Mouse (Mus musculus) spleen, postnatal 0 days (tissue): Measurements from ENCODE around the gene Tbp. TPM values are rescaled to one million over a fixed set of nuclear protein-coding genes. Genes with fewer than 3 reads are reported as not detected.

ENCODE experiments used
- polyA plus RNA-seq: library from polyadenylated mRNA; unstranded; fragments of >200 nt; fragmentation: Nextera tagmentation; extraction: Ambion mirVana; gene quantifications from 2 replicates; pipeline ENCODE4 v1.2.1, GENCODE M21; 2015

Tbp gene
- 28.6 and 29.3 TPM in 2 replicates for polyA plus RNA-seq

DNA sequence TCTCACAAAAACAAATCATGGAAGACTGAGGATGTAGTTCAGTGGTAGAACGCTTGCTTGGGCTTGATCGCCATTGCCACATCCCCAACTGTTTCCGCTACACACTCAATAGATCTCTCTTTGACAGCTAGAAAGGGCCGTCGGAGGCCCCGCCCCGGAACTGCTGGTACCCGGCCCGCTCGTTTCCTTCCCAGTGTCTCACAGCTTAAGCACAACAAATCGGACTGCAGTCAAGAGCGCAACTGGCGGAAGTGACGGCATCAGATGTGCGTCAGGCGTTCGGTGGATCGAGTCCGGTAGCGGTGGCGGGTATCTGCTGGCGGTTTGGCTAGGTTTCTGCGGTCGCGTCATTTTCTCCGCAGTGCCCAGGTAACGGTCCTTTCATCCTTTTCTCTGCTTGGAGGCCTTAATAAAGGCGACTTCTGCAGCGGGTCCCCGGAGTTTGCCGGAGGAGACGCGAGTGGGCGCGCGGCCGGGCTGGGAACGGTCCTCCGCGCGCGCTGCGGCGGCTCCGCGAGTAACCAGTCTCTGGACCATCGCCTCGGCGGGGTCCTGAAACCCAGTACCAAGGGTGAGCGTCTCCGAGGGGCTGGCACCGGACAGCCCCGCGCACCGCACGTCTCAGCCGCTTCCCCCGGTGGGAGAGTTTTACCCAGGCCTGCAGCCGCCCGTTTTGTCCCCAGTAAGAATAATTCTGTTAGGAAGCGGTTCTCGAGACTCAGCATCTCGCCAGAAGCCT lies at the start of gene Tbp, which contains the start of gene Psmb1:
TSS of gene Tbp (plus strand) at position 233 of the 739 bp plus-strand sequence.
TSS of gene Psmb1 (minus strand) at position 96 of the 739 bp plus-strand sequence.

DNA sequence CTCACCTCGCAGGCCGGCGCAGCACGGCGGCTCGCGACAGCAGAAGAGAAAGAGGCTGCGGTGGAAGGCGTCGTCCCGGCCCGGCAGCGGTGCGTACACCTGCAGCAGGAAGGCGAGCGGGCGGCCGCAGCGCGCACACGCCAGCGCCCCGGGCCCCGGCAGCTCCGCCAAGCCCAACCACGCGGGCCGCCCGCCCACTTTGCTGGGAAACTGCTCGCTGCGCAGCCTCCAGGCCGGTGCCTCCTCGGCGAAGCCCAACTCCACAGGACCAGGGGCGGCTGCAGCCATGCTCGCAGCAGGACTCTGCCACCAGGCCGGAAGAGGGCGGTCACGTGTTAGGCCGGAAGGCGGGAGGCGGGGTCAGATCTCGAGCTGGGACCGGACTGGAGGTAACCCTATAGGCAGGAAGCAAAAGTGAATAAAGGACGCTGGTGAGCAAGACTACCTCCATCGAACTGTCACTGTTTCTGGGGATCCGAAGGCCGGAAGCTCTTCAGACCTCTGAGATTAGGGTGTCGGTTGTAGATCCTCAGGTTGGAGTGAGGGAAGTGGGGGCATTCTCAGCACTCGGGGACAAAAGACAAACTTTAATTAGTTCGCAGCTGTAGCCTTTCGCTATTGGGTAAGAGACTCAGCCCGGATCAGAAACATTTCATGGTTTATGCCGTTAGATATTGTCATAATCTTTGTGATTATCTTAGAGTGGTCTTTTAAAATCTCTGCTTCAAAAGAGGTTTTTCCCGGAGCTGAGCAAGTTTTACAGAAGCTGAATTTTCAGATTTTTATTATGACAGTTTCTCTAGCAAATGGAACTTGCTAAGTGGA lies 27.5 kb downstream of the Tbp start, which contains the start of gene Pdcd2:
TSS of gene Pdcd2 (minus strand) at position 316 of the 825 bp plus-strand sequence.

DNA sequence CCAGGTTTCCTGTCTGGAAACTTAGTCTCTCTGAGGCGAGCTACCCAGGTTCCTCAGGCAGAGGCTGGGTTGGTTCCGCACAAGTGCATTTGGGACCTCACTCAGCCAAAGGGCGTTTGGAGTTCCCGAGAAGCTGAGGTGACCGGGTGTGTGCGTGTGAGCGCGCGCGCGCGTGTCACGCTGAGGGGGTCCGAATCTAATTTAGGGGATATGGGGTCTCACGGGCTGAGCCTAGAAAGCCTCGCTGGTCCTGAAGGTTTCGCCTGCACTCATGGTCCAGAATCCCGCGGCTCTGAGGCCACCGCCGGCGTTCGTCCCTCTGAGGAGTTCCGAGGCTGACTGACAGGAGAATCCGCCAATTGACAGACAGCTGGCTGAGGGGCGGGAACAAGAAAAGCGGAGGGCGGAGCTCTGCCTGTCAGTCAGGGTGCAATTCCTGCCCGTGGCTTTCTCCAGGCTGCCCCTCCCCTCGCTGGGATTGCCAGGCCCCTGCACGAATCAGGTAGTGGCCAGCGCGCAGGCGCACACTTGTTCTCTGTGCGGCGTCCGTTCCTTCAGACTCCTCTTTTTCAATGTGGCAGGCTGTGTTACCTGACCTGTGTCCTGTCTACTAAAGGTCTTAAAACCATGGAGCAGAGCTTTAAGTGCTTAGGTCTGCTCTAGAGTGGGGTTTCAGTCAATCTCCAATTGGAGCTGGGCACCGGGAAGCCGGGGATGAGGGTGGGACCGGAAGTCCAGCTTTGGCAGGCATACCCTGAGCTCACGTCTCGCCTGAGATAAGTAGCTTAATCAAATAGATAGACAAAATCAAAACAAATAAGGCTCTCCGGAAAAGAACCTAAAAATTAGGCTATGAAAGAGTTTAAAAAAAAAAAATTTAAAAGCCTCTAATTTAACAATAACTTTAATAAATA lies 64.6 kb downstream of the Tbp start, which contains the start of gene Prdm9:
TSS of gene Prdm9 (minus strand) at position 341 of the 914 bp plus-strand sequence.

Other genes with a start within 250 kb of the Tbp start
- 4.0 and 4.3 TPM in 2 replicates for gene Dll1, start 123.0 kb upstream of the Tbp start, polyA plus RNA-seq
- 5.6 and 7.9 TPM in 2 replicates for gene Fam120b, start 103.7 kb upstream of the Tbp start, polyA plus RNA-seq
- gene Psmb1, start 137 bp upstream of the Tbp start, polyA plus RNA-seq: 193 and 197 TPM in 2 replicates
- gene Pdcd2, start 27.4 kb downstream of the Tbp start, polyA plus RNA-seq: 32.1 and 38.0 TPM in 2 replicates
- 0.76 and 0.96 TPM in 2 replicates for gene Prdm9, start 64.5 kb downstream of the Tbp start, polyA plus RNA-seq
- 19.0 and 22.1 TPM in 2 replicates for gene Chd1, start 205.1 kb downstream of the Tbp start, polyA plus RNA-seq